Mouse (Mus musculus) thymus, postnatal 10 days (tissue): ENCODE measurements around the gene Map4k4.

ENCODE experiments used
- DNase-seq, 2 experiments: peaks; one replicate each; pipeline ENCODE4 v3.0.0; 2021; ENCODE audit warnings: low spot score in 2 of 2

Gene Map4k4

GRCm38 (mm10) chr1:39936332-39936802 is 35.7 kb downstream of the Map4k4 start:
- peak; percentile 76 to 85 for DNase-seq

GRCm38 (mm10) chr1:39936934-39937333 is 36.2 kb downstream of the Map4k4 start:
- DNase-seq: no peak

DNA sequence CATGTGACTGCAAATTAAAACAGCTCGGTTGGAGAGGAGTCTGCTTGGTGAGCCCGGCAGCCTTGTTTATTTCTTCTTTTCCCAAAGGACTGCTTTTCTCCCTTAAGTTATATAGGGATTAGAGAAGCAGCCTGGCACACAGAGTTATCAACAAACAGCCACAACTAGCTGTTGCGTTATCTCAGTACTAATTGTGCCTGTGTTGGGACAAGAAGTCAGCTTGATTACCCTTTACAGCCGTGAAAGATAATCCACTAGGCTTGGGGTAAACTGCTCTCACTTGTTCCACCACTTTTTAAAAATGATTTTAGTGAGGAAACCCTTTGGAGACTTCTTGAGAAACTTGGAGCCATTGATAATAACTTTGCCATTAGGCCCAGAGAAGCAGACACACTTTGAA is 36.9 kb downstream of the Map4k4 start:
- no peak for DNase-seq

- DNase-seq: no peak
Observed at GRCm38 (mm10) chr1:39939401-39939800, 38.7 kb downstream of the Map4k4 start.

- DNase-seq: no peak
Observed at GRCm38 (mm10) chr1:39940342-39940741, 39.6 kb downstream of the Map4k4 start.

- no peak for DNase-seq
Observed at GRCm38 (mm10) chr1:39941237-39942179, 40.8 kb downstream of the Map4k4 start.

GRCm38 (mm10) chr1:39942935-39943334 is 42.2 kb downstream of the Map4k4 start:
- DNase-seq: no peak

DNA sequence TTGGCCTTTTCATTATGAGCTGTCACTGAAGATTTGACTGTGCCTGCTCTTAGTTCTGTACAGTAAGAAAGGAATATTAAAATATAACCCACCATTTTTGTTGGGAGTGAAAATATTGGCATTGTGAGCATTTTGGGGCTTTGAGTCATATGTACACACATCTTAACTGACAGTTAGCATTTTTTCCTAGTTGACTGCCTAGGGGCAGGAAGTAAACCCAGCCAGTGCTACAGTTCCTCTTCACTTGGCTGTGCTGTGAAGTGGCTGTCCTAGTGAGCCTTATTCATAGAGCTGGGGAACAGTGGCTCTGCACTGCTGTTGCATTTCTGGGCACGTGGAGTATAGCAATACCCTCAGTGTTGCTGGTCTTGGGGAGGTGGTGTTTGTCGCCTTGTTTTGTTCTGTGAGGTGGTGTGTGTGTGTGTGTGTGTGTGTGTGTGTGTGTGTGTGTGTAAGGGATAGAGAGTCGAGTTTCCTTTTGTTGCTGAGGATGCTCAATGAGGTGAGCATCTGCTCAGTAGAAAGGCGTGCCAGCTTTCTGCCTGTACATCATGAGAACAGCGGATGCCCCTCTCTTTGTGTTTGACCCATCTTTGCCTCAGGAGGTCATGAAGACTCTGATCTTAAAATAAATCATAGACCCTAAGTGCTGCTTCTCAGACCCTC is 43.7 kb downstream of the Map4k4 start:
- no peak for DNase-seq

DNA sequence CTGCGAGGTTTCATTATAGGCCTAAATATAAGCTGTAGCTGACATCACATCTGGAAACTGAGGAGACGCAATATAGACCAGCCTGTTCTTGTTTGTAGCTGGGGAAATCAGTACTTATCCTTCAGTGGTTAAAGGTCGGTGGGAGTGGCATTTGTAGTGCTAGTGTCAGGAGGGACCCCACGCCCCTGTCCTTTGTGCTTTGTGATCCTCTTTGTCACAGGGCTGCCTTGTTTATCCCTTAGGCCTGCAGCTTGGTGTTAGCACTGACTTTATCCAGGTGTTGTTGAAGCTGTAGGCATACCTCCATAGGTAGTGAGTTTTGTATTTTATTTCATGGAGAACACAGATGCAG is 44.2 kb downstream of the Map4k4 start:
- DNase-seq: no peak

GRCm38 (mm10) chr1:39946391-39946790 is 45.7 kb downstream of the Map4k4 start:
- DNase-seq: no peak

- DNase-seq: no peak
Observed at GRCm38 (mm10) chr1:39947179-39947578, 46.5 kb downstream of the Map4k4 start.

- no peak for DNase-seq
Observed at GRCm38 (mm10) chr1:39947701-39948359, 47.1 kb downstream of the Map4k4 start.

DNA sequence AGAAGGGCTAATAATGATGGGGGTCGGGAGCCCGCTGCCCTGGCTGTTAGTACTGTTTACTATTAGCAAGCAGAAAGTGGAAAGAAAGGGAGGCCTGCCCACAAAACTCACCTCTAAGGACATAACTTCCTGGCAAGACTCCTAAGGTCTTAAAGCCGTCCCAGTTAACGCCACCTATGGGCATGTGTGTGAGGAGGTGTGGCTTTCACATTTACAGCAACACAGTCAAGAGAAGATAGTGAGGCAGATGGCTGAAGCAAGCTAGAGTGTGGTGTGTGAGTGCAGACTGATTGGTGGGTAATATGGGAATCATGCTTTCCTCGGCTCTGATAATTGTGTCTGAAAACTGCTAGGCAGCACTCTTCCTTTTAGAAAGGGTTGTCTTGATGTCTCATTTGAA is 48.5 kb downstream of the Map4k4 start:
- DNase-seq: no peak

- peak in 1 of 2 experiments; percentile 29 for DNase-seq
Observed at GRCm38 (mm10) chr1:39949790-39950462, 49.2 kb downstream of the Map4k4 start.

DNA sequence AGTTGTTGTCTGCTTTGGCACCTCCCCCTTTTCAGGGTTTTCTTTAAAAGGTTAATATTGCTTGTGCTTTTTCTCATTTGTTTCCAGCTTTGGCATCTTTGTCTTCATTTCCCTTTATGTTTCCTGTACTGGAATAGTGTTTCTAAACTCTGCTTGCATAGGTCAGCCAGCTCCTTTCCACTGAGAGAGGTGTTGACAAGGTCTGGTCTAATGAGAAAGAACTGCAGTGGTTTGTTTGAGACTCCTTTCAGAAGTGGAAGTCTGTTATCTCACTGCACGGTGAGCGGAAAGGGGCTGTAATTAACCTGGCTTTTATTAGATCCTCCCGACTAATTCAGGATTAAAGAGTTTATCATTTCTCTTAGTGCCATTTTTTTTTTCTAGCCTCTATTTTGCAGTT is 49.9 kb downstream of the Map4k4 start:
- no peak for DNase-seq

DNA sequence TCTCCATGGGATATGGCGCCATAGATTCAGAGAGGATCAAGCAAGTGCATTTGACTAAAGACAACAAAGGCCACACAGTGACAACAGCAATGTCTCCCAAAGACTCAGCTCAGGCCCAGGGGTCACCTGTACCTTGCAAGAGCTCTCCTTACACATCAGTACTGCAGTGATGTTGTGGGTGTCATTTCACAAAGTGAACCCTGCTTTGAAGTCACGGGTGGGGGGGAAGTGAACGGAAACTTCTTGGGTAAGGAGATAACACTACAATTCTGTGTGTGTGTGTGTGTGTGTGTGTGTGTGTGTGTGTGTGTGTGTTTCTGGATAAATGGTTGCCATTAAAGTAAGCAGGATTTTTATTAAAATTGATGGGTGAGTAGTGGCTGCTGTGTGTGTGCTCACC is 53.9 kb downstream of the Map4k4 start:
- no peak for DNase-seq

DNA sequence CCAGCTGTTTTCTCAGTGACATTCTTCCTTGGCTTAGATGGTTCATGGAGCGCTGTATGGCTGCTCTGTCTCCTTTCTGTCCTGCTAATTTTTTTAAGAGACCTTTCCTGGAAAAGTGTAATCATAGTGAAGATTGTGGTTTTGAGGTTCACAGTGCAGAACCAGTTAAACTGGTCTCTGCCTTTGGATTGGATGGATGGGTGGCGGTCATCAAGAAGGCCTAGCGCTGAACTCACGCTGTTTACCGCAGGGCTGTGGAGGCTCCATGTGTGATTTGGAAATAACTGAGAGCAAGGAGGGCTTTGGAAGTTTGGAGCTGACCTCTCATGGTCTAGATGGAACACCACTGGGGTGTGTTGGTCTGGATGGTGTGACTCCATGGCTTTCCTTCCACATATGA is 56.0 kb downstream of the Map4k4 start:
- no peak for DNase-seq

DNA sequence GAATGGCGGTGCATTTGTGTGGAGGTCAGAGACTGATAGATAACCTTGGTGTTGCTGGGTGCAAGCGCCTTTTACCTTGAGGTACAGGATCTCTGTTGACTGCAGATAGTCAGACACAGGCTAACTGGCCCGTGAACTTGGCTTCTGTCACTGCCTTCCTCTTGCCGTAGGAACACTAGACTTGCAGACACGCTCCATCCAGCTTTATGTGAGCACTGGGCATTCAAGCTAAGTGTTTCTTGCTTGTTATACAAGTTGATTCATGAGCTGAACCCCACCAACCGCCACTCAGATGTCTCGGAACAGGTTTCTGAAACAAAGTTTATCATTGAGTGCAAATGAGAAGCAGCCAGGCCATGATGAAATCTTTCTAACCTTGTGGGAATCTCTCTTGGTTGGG is 57.3 kb downstream of the Map4k4 start:
- no peak for DNase-seq

DNA sequence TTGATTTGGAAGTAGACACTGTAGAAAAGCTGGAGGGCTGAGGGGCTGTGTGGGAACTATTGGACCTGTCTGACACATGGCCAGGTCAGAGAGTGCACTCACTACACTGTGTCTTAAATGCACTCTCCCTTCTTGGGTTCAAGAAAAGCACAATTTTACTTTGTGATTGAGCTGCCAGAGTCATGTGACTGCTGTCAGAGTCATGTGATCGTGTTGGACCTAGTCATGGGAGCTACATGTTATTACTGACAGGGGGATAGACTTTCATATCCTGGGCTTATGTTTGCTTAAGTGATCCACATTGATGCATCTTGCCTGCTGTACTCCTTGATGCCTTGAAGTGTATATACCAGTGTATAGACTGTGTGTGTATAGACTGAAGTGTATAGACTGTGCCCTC is 59.9 kb downstream of the Map4k4 start:
- DNase-seq: no peak

DNA sequence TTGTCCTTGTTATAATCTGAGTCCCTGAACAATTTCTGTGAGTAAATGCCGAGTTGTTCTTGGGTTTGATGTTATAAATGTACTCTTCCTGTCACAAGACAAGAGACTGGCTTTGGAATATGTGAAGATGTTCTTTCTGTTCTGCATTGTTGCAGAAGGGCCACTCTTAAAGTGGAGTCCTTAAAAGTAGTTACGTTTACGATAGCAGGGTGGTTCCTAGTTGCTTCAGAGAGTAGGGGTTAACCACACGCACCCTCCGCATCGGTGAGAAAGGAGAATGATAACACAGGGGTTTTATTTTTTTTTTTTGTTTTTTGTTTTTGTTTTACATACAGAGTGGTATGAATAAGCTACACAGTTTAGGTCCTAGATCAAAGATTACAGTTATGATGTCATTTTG is 60.4 kb downstream of the Map4k4 start:
- no peak for DNase-seq

DNA sequence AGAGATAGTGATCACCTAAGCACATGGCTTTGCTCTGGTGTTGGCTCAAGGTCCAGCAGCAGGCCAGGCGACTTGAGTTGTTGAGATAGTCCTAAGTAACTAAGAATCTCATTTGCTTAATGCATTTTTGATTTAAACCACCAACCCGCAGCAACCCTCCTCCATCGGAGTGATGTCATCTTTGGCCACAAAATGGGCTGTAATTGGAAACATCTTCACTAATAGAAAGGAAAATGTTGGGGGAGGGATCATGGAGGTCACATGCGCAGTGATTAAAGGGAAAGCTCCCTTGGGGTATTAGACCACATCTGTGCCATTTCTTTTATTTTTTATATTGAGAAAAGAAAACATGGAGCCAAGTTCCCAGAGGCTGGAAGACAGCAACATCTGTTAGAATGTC is 61.6 kb downstream of the Map4k4 start:
- no peak for DNase-seq

DNA sequence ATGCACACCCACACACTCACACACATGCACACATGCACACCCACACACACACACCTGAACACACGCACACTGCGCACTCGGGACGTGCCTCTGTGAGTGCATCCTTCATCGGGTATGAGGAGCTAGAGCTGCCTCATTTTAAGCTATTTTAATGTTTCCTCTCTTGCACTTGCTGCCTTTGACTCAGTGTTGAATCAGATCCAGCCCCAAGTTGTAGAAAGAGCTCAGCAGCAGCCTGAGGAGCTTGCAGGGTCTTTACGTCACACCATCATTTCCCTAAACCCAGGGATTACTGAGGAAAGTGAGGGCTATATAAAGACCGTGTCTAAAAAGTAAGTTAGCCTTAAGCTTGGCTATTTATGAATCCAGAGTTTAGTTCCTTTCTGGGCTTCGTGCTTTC is 62.1 kb downstream of the Map4k4 start:
- DNase-seq: no peak
